Mouse (Mus musculus) embryo, embryonic 11.5 days (tissue): ENCODE results near the gene Ak5.

Source experiments
- DNase-seq: peaks from one replicate; pipeline ENCODE4 v3.0.0-alpha.2; 2012; ENCODE audit warnings: low read depth, low spot score

The Ak5 gene

DNA sequence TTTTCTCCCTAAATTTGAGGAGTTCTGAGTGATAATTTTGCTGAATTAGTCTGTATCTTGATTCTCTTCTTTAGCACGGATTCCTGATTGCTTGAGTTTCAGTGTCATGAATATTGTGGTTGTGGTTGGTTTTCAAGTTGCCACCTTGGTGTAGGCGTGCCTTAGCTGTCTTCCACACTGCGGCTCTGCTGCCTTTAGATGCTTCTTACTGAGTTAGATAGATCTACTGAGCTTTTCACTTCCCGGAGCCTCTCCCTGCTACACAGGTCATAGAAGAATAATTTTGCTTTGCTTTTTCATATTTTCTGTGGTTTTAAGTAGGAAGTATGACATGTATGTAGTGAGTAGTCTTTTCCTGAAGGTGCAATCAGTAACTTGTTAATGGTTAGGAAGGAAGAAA is 225.4 kb downstream of the Ak5 start:
- DNase-seq: no peak

- DNase-seq: no peak
These were observed 230.1 kb downstream of the Ak5 start for GRCm38 (mm10) chr3:152438068-152438467.

DNA sequence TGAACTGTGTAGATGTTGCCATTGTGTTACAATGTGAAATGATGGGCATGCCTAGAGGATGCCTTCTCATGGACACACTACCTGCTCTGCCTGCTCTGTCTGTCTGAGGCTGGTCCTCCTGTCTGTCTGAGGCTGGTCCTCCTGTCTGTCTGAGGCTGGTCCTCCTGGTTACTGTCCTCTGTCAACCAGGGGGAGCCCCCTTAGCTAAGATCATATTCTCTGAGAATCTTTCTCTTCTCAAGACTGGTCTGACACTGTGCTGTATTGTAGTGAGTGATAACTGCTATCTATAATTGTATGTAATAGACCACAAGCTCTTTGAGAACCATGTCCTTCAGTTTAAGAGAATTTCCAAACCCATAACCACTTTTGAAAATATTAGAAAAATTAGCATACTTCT is 232.6 kb downstream of the Ak5 start:
- no peak for DNase-seq

DNA sequence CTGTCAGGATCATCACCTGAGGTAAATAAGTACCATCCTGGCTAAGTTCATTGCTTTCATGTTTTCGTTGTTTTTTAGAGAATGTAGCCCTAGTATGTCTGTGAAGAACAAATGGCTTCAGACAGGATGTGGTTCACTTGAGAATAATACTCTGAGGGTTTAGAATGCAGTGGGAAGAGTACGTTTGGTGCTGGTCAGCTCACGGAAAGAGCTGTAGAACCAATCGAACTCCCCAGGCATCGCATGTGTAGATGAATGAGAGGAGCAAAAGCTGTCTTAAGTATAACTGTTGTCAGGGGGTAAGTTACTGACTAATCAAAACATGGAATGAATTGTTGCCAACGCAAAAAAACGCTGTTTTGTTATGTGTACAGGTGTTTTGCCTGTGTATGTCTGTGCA is 235.5 kb downstream of the Ak5 start:
- DNase-seq: no peak

GRCm38 (mm10) chr3:152428925-152429324 is 239.2 kb downstream of the Ak5 start:
- DNase-seq: no peak
